Mouse (Mus musculus) MEL (cell line): ENCODE measurements at regions not wholly inside any gene's neighbourhood (a gene's known extent, or its start where the extent isn't known, plus 50 kb on each side); places are given as distances from the start of the nearest gene placed in this dataset.

Experiments used
- CHD2 ChIP-seq: IDR thresholded peaks from 2 replicates; pipeline ENCODE4 v1.6.1; 2011; ENCODE audit warnings: low read length, improper control_type of control experiment
- CTCF ChIP-seq, 3 experiments: IDR thresholded peaks in 2 of 3; conservative IDR thresholded peaks in 1 of 3; 2 replicates each; pipeline ENCODE4 v1.5.1; 2011 to 2012; ENCODE audit warnings: low read length in 3 of 3, low read depth in 2 of 3, mild to moderate bottlenecking in 2 of 3, improper control_type of control experiment in 1 of 3, inconsistent platforms in 1 of 3, mixed read lengths in 1 of 3, moderate library complexity in 1 of 3; ENCODE audit not compliant: control insufficient read depth in 1 of 3, insufficient read depth in 1 of 3, poor library complexity in 1 of 3, severe bottlenecking in 1 of 3
- EP300 ChIP-seq, 2 experiments: IDR thresholded peaks; 2 replicates each; pipeline ENCODE4 v1.6.1; 2011; ENCODE audit warnings: improper control_type of control experiment in 2 of 2, low read length in 2 of 2, low read depth in 1 of 2, mild to moderate bottlenecking in 1 of 2
- GABPA ChIP-seq: IDR thresholded peaks from 2 replicates; pipeline ENCODE4 v1.6.1; 2012; ENCODE audit warnings: low read depth, mild to moderate bottlenecking, inconsistent platforms, low read length, improper control_type of control experiment, moderate library complexity
- JUND ChIP-seq: IDR thresholded peaks from 2 replicates; pipeline ENCODE4 v1.6.1; 2011; ENCODE audit warnings: low read depth, mild to moderate bottlenecking, improper control_type of control experiment, low read length
- POLR2AphosphoS2 ChIP-seq: IDR thresholded peaks from 2 replicates; pipeline ENCODE4 v1.6.1; 2011; ENCODE audit warnings: low read length, improper control_type of control experiment
- RCOR1 ChIP-seq: IDR thresholded peaks from 2 replicates; pipeline ENCODE4 v1.6.1; 2012; ENCODE audit warnings: low read depth, mild to moderate bottlenecking, inconsistent platforms, low read length, improper control_type of control experiment
- ZC3H11A ChIP-seq: IDR thresholded peaks from 2 replicates; pipeline ENCODE4 v1.6.1; 2012; ENCODE audit warnings: low read depth, mild to moderate bottlenecking, inconsistent platforms, low read length, improper control_type of control experiment

- TF ChIP-seq GABPA (no peak), EP300 (IDR thresholded peaks at IDR 0.05; ENCODE audit: low read depth in 1 of 2, low read length in 2 of 2) (peak; percentile 11 to 32; a peak in 1 of 4 replicates), RCOR1 (no peak), POLR2AphosphoS2 (no peak), ZC3H11A (no peak), CHD2 (no peak), CTCF (IDR thresholded peaks at IDR 0.05 in 2 of 3, conservative IDR thresholded peaks at IDR 0.05 in 1 of 3; ENCODE audit: control insufficient read depth in 1 of 3, insufficient read depth in 1 of 3, low read depth in 2 of 3, low read length in 3 of 3, poor library complexity in 1 of 3, severe bottlenecking in 1 of 3) (no peak), JUND (no peak)
These were observed 855.7 kb downstream of the Adgrl2 start for GRCm38 (mm10) chr3:148134646-148135045.
